Mouse (Mus musculus): Measurements from ENCODE around the gene Matn3. TPM values are rescaled to one million over a fixed set of nuclear protein-coding genes. Genes with fewer than 3 reads are reported as not detected.

The Matn3 gene
- polyA plus RNA-seq, 1 experiment from 2014 or later = 1.4 TPM

GRCm38 (mm10) chr12:8998318-8998717 lies 50.6 kb downstream of the Matn3 start:
- Histone ChIP-seq H3K9ac (no peak overlapping the region), H3K27ac (replicated peaks) (no peak overlapping the region), H3K4me2 (no peak overlapping the region), H3K4me3 (no peak overlapping the region), H3K4me1 (replicated peaks) (no peaks in the 10 kb centered on the region), H3K27me3 (no peaks in the 10 kb centered on the region), H3K36me3 (peaks cover 18% of the 10 kb centered on the region), H3K9me3 (no peaks in the 10 kb centered on the region)
- no peak for ATAC-seq (ENCODE audit: low read depth)
- WGBS = 92% methylated on average over 4 of the region's 4 CpGs

- Histone ChIP-seq H3K4me2 (no peak overlapping the region), H3K27ac (replicated peaks) (no peak overlapping the region), H3K36me3 (peaks cover 23% of the 10 kb centered on the region), H3K9ac (no peak overlapping the region), H3K4me1 (replicated peaks) (no peaks in the 10 kb centered on the region), H3K9me3 (no peaks in the 10 kb centered on the region), H3K4me3 (no peak overlapping the region), H3K27me3 (no peaks in the 10 kb centered on the region)
- ATAC-seq (ENCODE audit: low read depth) = peak; percentile 59; the same call in 1 of the 2 replicates
- 17% methylated on average over 5 of the region's 5 CpGs for WGBS
Measured at GRCm38 (mm10) chr12:9002038-9002648, 54.4 kb downstream of the Matn3 start.

GRCm38 (mm10) chr12:9007146-9007545 lies 59.4 kb downstream of the Matn3 start:
- H3K4me3 ChIP-seq = no peak overlapping the region
- no peaks in the 10 kb centered on the region for H3K9me3 ChIP-seq
- no peaks in the 10 kb centered on the region for H3K27me3 ChIP-seq
- no peak overlapping the region for H3K9ac ChIP-seq
- H3K4me1 ChIP-seq (replicated peaks) = no peaks in the 10 kb centered on the region
- no peak overlapping the region for H3K27ac ChIP-seq (replicated peaks)
- H3K4me2 ChIP-seq = no peak overlapping the region
- ATAC-seq (ENCODE audit: low read depth) = no peak
- 65% methylated on average over 4 of the region's 4 CpGs for WGBS
- H3K36me3 ChIP-seq = peaks cover 17% of the 10 kb centered on the region; the same call in 1 of the 2 replicates

- Histone ChIP-seq H3K4me1 (replicated peaks) (no peaks in the 10 kb centered on the region), H3K9ac (no peak overlapping the region), H3K27me3 (no peaks in the 10 kb centered on the region), H3K27ac (replicated peaks) (no peak overlapping the region), H3K36me3 (peaks cover 20% of the 10 kb centered on the region; the same call in 1 of the 2 replicates), H3K9me3 (no peaks in the 10 kb centered on the region), H3K4me2 (no peak overlapping the region), H3K4me3 (no peak overlapping the region)
- 92% methylated on average over 6 of the region's 6 CpGs for WGBS
- ATAC-seq (ENCODE audit: low read depth) = no peak
Measured at GRCm38 (mm10) chr12:9007811-9008210, 60.1 kb downstream of the Matn3 start.

- Histone ChIP-seq H3K9me3 (no peaks in the 10 kb centered on the region), H3K9ac (no peak overlapping the region), H3K4me3 (no peak overlapping the region), H3K4me1 (replicated peaks) (no peaks in the 10 kb centered on the region), H3K27me3 (no peaks in the 10 kb centered on the region), H3K4me2 (no peak overlapping the region), H3K36me3 (peaks cover 33% of the 10 kb centered on the region), H3K27ac (replicated peaks) (no peak overlapping the region)
- WGBS = 84% methylated on average over 4 of the region's 4 CpGs
- no peak for ATAC-seq (ENCODE audit: low read depth)
Measured at GRCm38 (mm10) chr12:9010311-9010710, 62.6 kb downstream of the Matn3 start.

- Histone ChIP-seq H3K4me2 (no peak overlapping the region), H3K27me3 (no peaks in the 10 kb centered on the region), H3K9me3 (no peaks in the 10 kb centered on the region), H3K27ac (replicated peaks) (no peak overlapping the region), H3K36me3 (peaks cover 49% of the 10 kb centered on the region), H3K4me3 (no peak overlapping the region), H3K9ac (no peak overlapping the region), H3K4me1 (replicated peaks) (no peaks in the 10 kb centered on the region)
- ATAC-seq (ENCODE audit: low read depth) = no peak
- WGBS = 94% methylated on average over 9 of the region's 9 CpGs
Measured at GRCm38 (mm10) chr12:9016376-9016775, 68.6 kb downstream of the Matn3 start.

- H3K4me1 ChIP-seq (replicated peaks) = no peaks in the 10 kb centered on the region
- no peak overlapping the region for H3K4me2 ChIP-seq
- H3K27ac ChIP-seq (replicated peaks) = no peak overlapping the region
- H3K36me3 ChIP-seq = peaks cover 33% of the 10 kb centered on the region
- no peaks in the 10 kb centered on the region for H3K9me3 ChIP-seq
- no peak overlapping the region for H3K4me3 ChIP-seq
- no peaks in the 10 kb centered on the region for H3K27me3 ChIP-seq
- no peak overlapping the region for H3K9ac ChIP-seq
- no peak for ATAC-seq (ENCODE audit: low read depth)
- WGBS = 94% methylated on average over 8 of the region's 8 CpGs
Measured at GRCm38 (mm10) chr12:9020431-9020830, 72.7 kb downstream of the Matn3 start.

- H3K4me2 ChIP-seq = no peak overlapping the region
- H3K27me3 ChIP-seq = no peaks in the 10 kb centered on the region
- no peak overlapping the region for H3K9ac ChIP-seq
- ATAC-seq (ENCODE audit: low read depth) = no peak
- H3K27ac ChIP-seq (replicated peaks) = no peak overlapping the region
- WGBS = 71% methylated on average over 3 of the region's 3 CpGs
- H3K4me1 ChIP-seq (replicated peaks) = no peaks in the 10 kb centered on the region
- H3K9me3 ChIP-seq = no peaks in the 10 kb centered on the region
- H3K36me3 ChIP-seq = peaks cover 27% of the 10 kb centered on the region
- no peak overlapping the region for H3K4me3 ChIP-seq
Measured at GRCm38 (mm10) chr12:9020986-9021385, 73.3 kb downstream of the Matn3 start.

Other genes starting within 250 kb of the Matn3 start
- 17.8 and 25.9 TPM in 2 replicates for gene Sdc1, start 176.6 kb upstream of the Matn3 start, polyA plus RNA-seq (2015; fragmentation: Nextera tagmentation; extraction: Ambion mirVana)
- 235 and 251 TPM in 2 replicates for gene Laptm4a, start 26.3 kb upstream of the Matn3 start, polyA plus RNA-seq (2015; fragmentation: Nextera tagmentation; extraction: Ambion mirVana)
- gene Wdr35, start 26.0 kb downstream of the Matn3 start, polyA plus RNA-seq (2015; fragmentation: Nextera tagmentation; extraction: Ambion mirVana) = 15.4 and 22.0 TPM in 2 replicates
- gene Ttc32, start 82.1 kb downstream of the Matn3 start, polyA plus RNA-seq (2015; fragmentation: Nextera tagmentation; extraction: Ambion mirVana) = 11.8 and 13.9 TPM in 2 replicates